Mouse (Mus musculus) embryonic facial prominence, embryonic 10.5 days (tissue): ENCODE results near the gene Alg13. TPM values are rescaled to one million over a fixed set of nuclear protein-coding genes. Genes with fewer than 3 reads are reported as not detected.

Source experiments
- DNase-seq: peaks from one replicate; pipeline ENCODE4 v3.0.0-alpha.2; 2017; ENCODE audit warnings: low spot score
- H3K27ac ChIP-seq: fragments of 300-500 bp; sonication (generic); replicated peaks from 2 replicates; pipeline ENCODE4 v1.5.1; 2016; ENCODE audit warnings: mild to moderate bottlenecking
- H3K27me3 ChIP-seq: fragments of 300-500 bp; sonication (generic); replicated peaks from 2 replicates; pipeline ENCODE4 v1.6.1; 2016; ENCODE audit warnings: low read depth, mild to moderate bottlenecking; ENCODE audit not compliant: poor library complexity, severe bottlenecking
- H3K36me3 ChIP-seq: fragments of 300-500 bp; sonication (generic); replicated peaks from 2 replicates; pipeline ENCODE4 v1.6.1; 2016; ENCODE audit warnings: mild to moderate bottlenecking, moderate library complexity
- H3K4me1 ChIP-seq: fragments of 300-500 bp; sonication (generic); 2 replicates; pipeline ENCODE4 v1.6.1; 2016
- H3K4me3 ChIP-seq: fragments of 300-500 bp; sonication (generic); 2 replicates; pipeline ENCODE4 v1.5.1; 2016; ENCODE audit warnings: mild to moderate bottlenecking, moderate library complexity
- H3K9me3 ChIP-seq: fragments of 300-500 bp; sonication (generic); 2 replicates; pipeline ENCODE4 v1.6.1; 2016; ENCODE audit warnings: mild to moderate bottlenecking
- WGBS: fragments of 180-500 bp; shearing (Covaris S2); methylation state at CpG from one replicate; pipeline ENCODE4 v1.1.7; 2016; 5-methylcytosine and 5-hydroxymethylcytosine counted together
- microRNA-seq: library from miRNA; unstranded; fragments of <30 nt; microRNA quantifications from one replicate; pipeline ENCODE4, GENCODE M21; 2017
- polyA plus RNA-seq: library from polyadenylated mRNA; unstranded; fragments of >200 nt; fragmentation: Nextera tagmentation; extraction: Ambion mirVana; gene quantifications from 2 replicates; pipeline ENCODE4 v1.2.1, GENCODE M21; 2016

The Alg13 gene
- polyA plus RNA-seq, 1 experiment from 2014 or later, result 28.4 TPM

GRCm38 (mm10) chrX:144338355-144338754 lies 20.8 kb downstream of the Alg13 start:
- Histone ChIP-seq H3K9me3 (no peaks in the 10 kb centered on the region), H3K27me3 (no peaks in the 10 kb centered on the region; the same call in 1 of the 2 replicates), H3K36me3 (no peaks in the 10 kb centered on the region), H3K4me3 (no peak overlapping the region), H3K27ac (no peak overlapping the region), H3K4me1 (no peaks in the 10 kb centered on the region)
- no peak for DNase-seq

- H3K27me3 ChIP-seq, result 0 out of 2 replicates have a peak, but pooled peaks cover 3% of the 10 kb centered on the region
- no peaks in the 10 kb centered on the region for H3K9me3 ChIP-seq
- H3K4me3 ChIP-seq, result no peak overlapping the region
- H3K4me1 ChIP-seq, result no peaks in the 10 kb centered on the region
- peaks cover 20% of the 10 kb centered on the region for H3K36me3 ChIP-seq
- WGBS, result 65% methylated on average over 2 of the region's 2 CpGs
- DNase-seq, result no peak
- H3K27ac ChIP-seq, result no peak overlapping the region
Observed at GRCm38 (mm10) chrX:144374196-144374595, 56.6 kb downstream of the Alg13 start.

- H3K4me3 ChIP-seq, result no peak overlapping the region
- 38% methylated on average over 7 of the region's 7 CpGs for WGBS
- H3K27ac ChIP-seq, result no peak overlapping the region
- peaks cover 14% of the 10 kb centered on the region for H3K27me3 ChIP-seq
- DNase-seq, result peak; percentile 54
- H3K9me3 ChIP-seq, result no peaks in the 10 kb centered on the region
- H3K4me1 ChIP-seq, result no peaks in the 10 kb centered on the region
- no peaks in the 10 kb centered on the region for H3K36me3 ChIP-seq
Observed at GRCm38 (mm10) chrX:144403526-144403925, 85.9 kb downstream of the Alg13 start.

DNA sequence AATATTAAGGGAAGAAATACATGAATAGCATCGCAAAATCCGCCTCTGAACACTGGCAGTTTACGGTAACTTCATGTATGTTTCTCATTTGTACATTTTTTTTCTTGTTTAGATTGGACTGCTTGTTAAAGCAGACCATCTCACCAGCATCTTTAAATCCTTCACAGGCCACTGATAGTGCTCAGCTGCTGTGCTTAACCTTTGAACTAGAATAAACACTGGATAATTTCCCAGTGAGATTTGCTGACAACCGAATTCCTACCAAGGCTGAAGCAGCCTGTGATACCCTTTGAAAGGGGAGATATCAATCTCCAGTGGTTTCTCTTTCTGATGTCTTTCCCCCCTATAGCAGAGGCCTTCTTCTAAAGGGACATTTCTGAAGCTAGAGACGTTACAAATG lies 90.4 kb downstream of the Alg13 start:
- Histone ChIP-seq H3K9me3 (no peaks in the 10 kb centered on the region), H3K4me1 (no peaks in the 10 kb centered on the region), H3K4me3 (no peak overlapping the region), H3K27ac (no peak overlapping the region), H3K27me3 (peaks cover 14% of the 10 kb centered on the region), H3K36me3 (no peaks in the 10 kb centered on the region)
- 77% methylated on average over 5 of the region's 5 CpGs for WGBS
- no peak for DNase-seq

DNA sequence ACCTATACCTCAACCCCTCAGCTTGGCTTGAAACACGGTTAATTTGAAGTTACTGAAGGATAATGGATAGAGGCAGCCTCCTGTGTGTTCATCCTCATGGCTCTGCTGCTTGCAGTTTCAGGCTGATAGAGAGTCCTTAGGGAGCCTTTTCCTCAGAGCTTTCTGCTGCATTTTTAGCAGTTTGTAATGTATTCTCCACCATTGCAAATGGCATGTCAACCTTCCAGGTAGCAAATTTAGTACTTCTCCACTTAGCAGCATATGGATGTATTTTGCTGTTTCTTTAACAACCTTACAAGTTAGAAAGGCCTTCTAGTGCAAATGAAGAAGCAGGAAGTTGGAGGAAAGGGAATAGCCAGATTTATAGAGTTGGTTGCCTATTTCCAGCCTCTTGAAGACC lies 102.7 kb downstream of the Alg13 start:
- DNase-seq, result no peak
- 71% methylated on average over 1 of the region's 1 CpGs for WGBS

DNA sequence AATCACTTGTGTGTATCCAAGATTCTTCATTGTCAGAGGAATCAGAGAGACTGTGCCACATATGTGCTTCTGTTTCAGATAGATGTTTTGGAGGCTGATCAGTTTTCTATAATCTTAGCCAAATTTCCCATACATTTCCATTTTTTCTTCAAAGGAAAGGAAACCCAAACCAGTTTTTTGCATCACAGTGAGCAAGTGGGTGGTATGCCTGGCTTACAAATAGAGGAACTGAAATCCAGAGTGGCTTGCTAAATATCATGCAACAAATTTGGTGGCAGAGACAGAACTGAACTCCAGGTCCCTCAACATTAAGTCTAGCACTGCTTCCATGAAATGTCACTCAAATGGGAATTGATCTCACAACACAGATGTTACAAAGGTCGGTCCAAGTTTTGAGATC lies 103.5 kb downstream of the Alg13 start:
- WGBS, result 89% methylated on average over 1 of the region's 1 CpGs
- H3K27ac ChIP-seq, result no peak overlapping the region
- DNase-seq, result no peak
- no peaks in the 10 kb centered on the region for H3K9me3 ChIP-seq
- no peak overlapping the region for H3K4me3 ChIP-seq
- no peaks in the 10 kb centered on the region for H3K36me3 ChIP-seq
- peaks cover 11% of the 10 kb centered on the region; the same call in 1 of the 2 replicates for H3K27me3 ChIP-seq
- H3K4me1 ChIP-seq, result no peaks in the 10 kb centered on the region

More for the DNA sequence above, 102.7 kb downstream of the Alg13 start:
- no peaks in the 10 kb centered on the region for H3K9me3 ChIP-seq
- no peak overlapping the region for H3K27ac ChIP-seq
- no peaks in the 10 kb centered on the region for H3K36me3 ChIP-seq
- H3K4me1 ChIP-seq, result no peaks in the 10 kb centered on the region
- peaks cover 11% of the 10 kb centered on the region; the same call in 1 of the 2 replicates for H3K27me3 ChIP-seq
- H3K4me3 ChIP-seq, result no peak overlapping the region

GRCm38 (mm10) chrX:144423848-144424247 lies 106.2 kb downstream of the Alg13 start:
- Histone ChIP-seq H3K36me3 (no peaks in the 10 kb centered on the region), H3K27ac (no peak overlapping the region), H3K4me3 (no peak overlapping the region), H3K27me3 (peaks cover 16% of the 10 kb centered on the region; the same call in 1 of the 2 replicates), H3K9me3 (no peaks in the 10 kb centered on the region), H3K4me1 (no peaks in the 10 kb centered on the region)
- no peak for DNase-seq
- WGBS, result 91% methylated on average over 3 of the region's 3 CpGs

Small RNA genes within 50 kb of the gene (microRNA-seq; reads per million reads assigned to microRNA genes)
- gene Mir680-2, result not detected

Other genes with a start within 250 kb of the Alg13 start
- gene A730046J19Rik, start 164.1 kb upstream of the Alg13 start, polyA plus RNA-seq, result 0.07 and 0.10 TPM in 2 replicates
- gene Trpc5os, start 138.8 kb downstream of the Alg13 start, polyA plus RNA-seq, result not detected in 2 replicates